Mouse (Mus musculus): ENCODE results near the gene Armc9. TPM values are rescaled to one million over a fixed set of nuclear protein-coding genes. Genes with fewer than 3 reads are reported as not detected.
A peak's percentile ranks its signal among the peaks of the same experiment; 100 is the strongest.

The Armc9 gene
- polyA plus RNA-seq, 1 experiment from 2014 or later: 32.5 TPM

- WGBS: 38% methylated on average over 5 of the region's 5 CpGs
- no peak for ATAC-seq (ENCODE audit: insufficient number of reproducible peaks, insufficient read depth, low FRiP score, low TSS enrichment, low read depth)
- Histone ChIP-seq H3K9ac (replicated peaks) (no peak overlapping the region), H3K27me3 (no peaks in the 10 kb centered on the region), H3K9me3 (no peaks in the 10 kb centered on the region), H3K4me1 (replicated peaks) (no peaks in the 10 kb centered on the region), H3K27ac (no peak overlapping the region), H3K4me3 (replicated peaks) (no peak overlapping the region), H3K4me2 (no peak overlapping the region), H3K36me3 (peaks cover 9% of the 10 kb centered on the region)
Measured at GRCm38 (mm10) chr1:86146293-86146692, 8.3 kb upstream of the Armc9 start.

GRCm38 (mm10) chr1:86147557-86147956 is 7.0 kb upstream of the Armc9 start:
- Histone ChIP-seq H3K4me3 (replicated peaks) (no peak overlapping the region), H3K4me1 (replicated peaks) (no peaks in the 10 kb centered on the region), H3K9me3 (no peaks in the 10 kb centered on the region), H3K27me3 (no peaks in the 10 kb centered on the region), H3K4me2 (no peak overlapping the region), H3K36me3 (peaks cover 3% of the 10 kb centered on the region), H3K9ac (replicated peaks) (no peak overlapping the region), H3K27ac (no peak overlapping the region)
- ATAC-seq (ENCODE audit: insufficient number of reproducible peaks, insufficient read depth, low FRiP score, low TSS enrichment, low read depth): no peak
- 71% methylated on average over 5 of the region's 5 CpGs for WGBS

GRCm38 (mm10) chr1:86148161-86148560 is 6.4 kb upstream of the Armc9 start:
- H3K9me3 ChIP-seq: no peaks in the 10 kb centered on the region
- no peaks in the 10 kb centered on the region for H3K4me1 ChIP-seq (replicated peaks)
- no peak overlapping the region for H3K27ac ChIP-seq
- no peak overlapping the region for H3K4me2 ChIP-seq
- H3K36me3 ChIP-seq: no peaks in the 10 kb centered on the region; the same call in 1 of the 2 replicates
- no peak overlapping the region for H3K9ac ChIP-seq (replicated peaks)
- no peak for ATAC-seq (ENCODE audit: insufficient number of reproducible peaks, insufficient read depth, low FRiP score, low TSS enrichment, low read depth)
- 93% methylated on average over 9 of the region's 9 CpGs for WGBS
- H3K4me3 ChIP-seq (replicated peaks): no peak overlapping the region
- H3K27me3 ChIP-seq: no peaks in the 10 kb centered on the region

GRCm38 (mm10) chr1:86150929-86151328 is 3.7 kb upstream of the Armc9 start:
- no peak for ATAC-seq (ENCODE audit: insufficient number of reproducible peaks, insufficient read depth, low FRiP score, low TSS enrichment, low read depth)
- H3K4me2 ChIP-seq: no peak overlapping the region
- no peak overlapping the region for H3K4me3 ChIP-seq (replicated peaks)
- H3K4me1 ChIP-seq (replicated peaks): peaks cover 9% of the 10 kb centered on the region
- no peak overlapping the region for H3K9ac ChIP-seq (replicated peaks)
- no peaks in the 10 kb centered on the region for H3K27me3 ChIP-seq
- no peak overlapping the region for H3K27ac ChIP-seq
- H3K9me3 ChIP-seq: no peaks in the 10 kb centered on the region
- WGBS: 84% methylated on average over 6 of the region's 6 CpGs
- no peaks in the 10 kb centered on the region for H3K36me3 ChIP-seq

GRCm38 (mm10) chr1:86151376-86151775 is 3.2 kb upstream of the Armc9 start:
- WGBS: 80% methylated on average over 7 of the region's 7 CpGs
- no peak overlapping the region for H3K4me2 ChIP-seq
- H3K9ac ChIP-seq (replicated peaks): no peak overlapping the region
- ATAC-seq (ENCODE audit: insufficient number of reproducible peaks, insufficient read depth, low FRiP score, low TSS enrichment, low read depth): no peak
- H3K27me3 ChIP-seq: no peaks in the 10 kb centered on the region
- H3K4me3 ChIP-seq (replicated peaks): no peak overlapping the region
- no peak overlapping the region for H3K27ac ChIP-seq
- H3K4me1 ChIP-seq (replicated peaks): peaks cover 9% of the 10 kb centered on the region
- no peaks in the 10 kb centered on the region for H3K36me3 ChIP-seq
- no peaks in the 10 kb centered on the region for H3K9me3 ChIP-seq

GRCm38 (mm10) chr1:86152618-86153017 is 2.0 kb upstream of the Armc9 start:
- Histone ChIP-seq H3K9ac (replicated peaks) (no peak overlapping the region), H3K27me3 (no peaks in the 10 kb centered on the region), H3K9me3 (no peaks in the 10 kb centered on the region), H3K4me1 (replicated peaks) (peaks cover 9% of the 10 kb centered on the region), H3K4me3 (replicated peaks) (no peak overlapping the region), H3K4me2 (no peak overlapping the region), H3K27ac (no peak overlapping the region), H3K36me3 (0 out of 2 replicates have a peak, but pooled peaks cover 5% of the 10 kb centered on the region)
- WGBS: 88% methylated on average over 1 of the region's 1 CpGs
- ATAC-seq (ENCODE audit: insufficient number of reproducible peaks, insufficient read depth, low FRiP score, low TSS enrichment, low read depth): no peak

GRCm38 (mm10) chr1:86154824-86155164 is 214 bp downstream of the Armc9 start:
- H3K9ac ChIP-seq (replicated peaks): peak overlapping the region; percentile 75
- H3K4me3 ChIP-seq (replicated peaks): peak overlapping the region; percentile 77
- peaks cover 9% of the 10 kb centered on the region for H3K4me1 ChIP-seq (replicated peaks)
- WGBS: 1% methylated on average over 18 of the region's 18 CpGs
- peak overlapping the region; percentile 76 for H3K4me2 ChIP-seq
- peaks cover 5% of the 10 kb centered on the region; the same call in 1 of the 2 replicates for H3K36me3 ChIP-seq
- no peaks in the 10 kb centered on the region for H3K9me3 ChIP-seq
- no peak for ATAC-seq (ENCODE audit: insufficient number of reproducible peaks, insufficient read depth, low FRiP score, low TSS enrichment, low read depth)
- H3K27ac ChIP-seq: no peak overlapping the region
- no peaks in the 10 kb centered on the region for H3K27me3 ChIP-seq

- Histone ChIP-seq H3K4me3 (replicated peaks) (no peak overlapping the region), H3K9ac (replicated peaks) (no peak overlapping the region), H3K4me2 (no peak overlapping the region), H3K36me3 (peaks cover 18% of the 10 kb centered on the region), H3K4me1 (replicated peaks) (peaks cover 9% of the 10 kb centered on the region), H3K27ac (no peak overlapping the region), H3K9me3 (no peaks in the 10 kb centered on the region), H3K27me3 (no peaks in the 10 kb centered on the region)
- no peak for ATAC-seq (ENCODE audit: insufficient number of reproducible peaks, insufficient read depth, low FRiP score, low TSS enrichment, low read depth)
- 83% methylated on average over 3 of the region's 3 CpGs for WGBS
Measured at GRCm38 (mm10) chr1:86156075-86156474, 1.5 kb downstream of the Armc9 start.

GRCm38 (mm10) chr1:86156595-86156994 is 2.0 kb downstream of the Armc9 start:
- Histone ChIP-seq H3K36me3 (peaks cover 23% of the 10 kb centered on the region), H3K4me1 (replicated peaks) (peaks cover 9% of the 10 kb centered on the region)
- no peak for ATAC-seq (ENCODE audit: insufficient number of reproducible peaks, insufficient read depth, low FRiP score, low TSS enrichment, low read depth)

GRCm38 (mm10) chr1:86160059-86160458 is 5.5 kb downstream of the Armc9 start:
- Histone ChIP-seq H3K4me1 (replicated peaks) (peaks cover 8% of the 10 kb centered on the region), H3K9me3 (no peaks in the 10 kb centered on the region), H3K36me3 (peaks cover 50% of the 10 kb centered on the region), H3K27ac (no peak overlapping the region), H3K4me2 (no peak overlapping the region), H3K4me3 (replicated peaks) (no peak overlapping the region), H3K27me3 (no peaks in the 10 kb centered on the region), H3K9ac (replicated peaks) (no peak overlapping the region)
- no peak for ATAC-seq (ENCODE audit: insufficient number of reproducible peaks, insufficient read depth, low FRiP score, low TSS enrichment, low read depth)
- WGBS: 90% methylated on average over 6 of the region's 6 CpGs

More at GRCm38 (mm10) chr1:86156595-86156994, 2.0 kb downstream of the Armc9 start:
- no peak overlapping the region for H3K9ac ChIP-seq (replicated peaks)
- H3K9me3 ChIP-seq: no peaks in the 10 kb centered on the region
- H3K4me3 ChIP-seq (replicated peaks): no peak overlapping the region
- H3K4me2 ChIP-seq: no peak overlapping the region
- WGBS: 91% methylated on average over 6 of the region's 6 CpGs
- no peak overlapping the region for H3K27ac ChIP-seq
- no peaks in the 10 kb centered on the region for H3K27me3 ChIP-seq

- Histone ChIP-seq H3K27me3 (no peaks in the 10 kb centered on the region), H3K27ac (no peak overlapping the region), H3K9me3 (no peaks in the 10 kb centered on the region), H3K36me3 (peaks cover 53% of the 10 kb centered on the region), H3K4me1 (replicated peaks) (peaks cover 4% of the 10 kb centered on the region), H3K9ac (replicated peaks) (no peak overlapping the region), H3K4me2 (no peak overlapping the region), H3K4me3 (replicated peaks) (no peak overlapping the region)
- ATAC-seq (ENCODE audit: insufficient number of reproducible peaks, insufficient read depth, low FRiP score, low TSS enrichment, low read depth): no peak
- WGBS: 92% methylated on average over 5 of the region's 5 CpGs
Measured at GRCm38 (mm10) chr1:86160479-86160878, 5.9 kb downstream of the Armc9 start.

- WGBS: 94% methylated on average over 5 of the region's 5 CpGs
- H3K9ac ChIP-seq (replicated peaks): no peak overlapping the region
- H3K36me3 ChIP-seq: peaks cover 58% of the 10 kb centered on the region
- H3K4me3 ChIP-seq (replicated peaks): no peak overlapping the region
- no peak overlapping the region for H3K27ac ChIP-seq
- H3K9me3 ChIP-seq: no peaks in the 10 kb centered on the region
- no peaks in the 10 kb centered on the region for H3K4me1 ChIP-seq (replicated peaks)
- H3K27me3 ChIP-seq: no peaks in the 10 kb centered on the region
- no peak for ATAC-seq (ENCODE audit: insufficient number of reproducible peaks, insufficient read depth, low FRiP score, low TSS enrichment, low read depth)
- H3K4me2 ChIP-seq: no peak overlapping the region
Measured at GRCm38 (mm10) chr1:86161061-86161460, 6.5 kb downstream of the Armc9 start.
